Mouse (Mus musculus) hindbrain, embryonic 15.5 days (tissue): ENCODE results near the gene Taf12. TPM values are rescaled to one million over a fixed set of nuclear protein-coding genes. Genes with fewer than 3 reads are reported as not detected.

Experiments
- ATAC-seq: fragments of 200-750 bp; cut with Nextera tagmentation; 2 replicates; pipeline ENCODE4 v1.8.0; 2017; ENCODE audit warnings: low read depth, moderate number of reproducible peaks, moderate TSS enrichment; ENCODE audit not compliant: low FRiP score
- H3K27ac ChIP-seq: fragments of 300-500 bp; sonication (generic); replicated peaks from 2 replicates; pipeline ENCODE4 v1.5.1; 2015; ENCODE audit warnings: mild to moderate bottlenecking, inconsistent platforms
- H3K27me3 ChIP-seq: fragments of 300-500 bp; sonication (generic); 2 replicates; pipeline ENCODE4 v1.6.1; 2015; ENCODE audit warnings: control low read depth, inconsistent platforms
- H3K36me3 ChIP-seq: fragments of 300-500 bp; sonication (generic); 2 replicates; pipeline ENCODE4 v1.6.1; 2015; ENCODE audit warnings: control low read depth, inconsistent platforms
- H3K4me1 ChIP-seq: fragments of 300-500 bp; sonication (generic); replicated peaks from 2 replicates; pipeline ENCODE4 v1.6.1; 2015; ENCODE audit warnings: control low read depth, inconsistent platforms
- H3K4me2 ChIP-seq: fragments of 300-500 bp; sonication (generic); 2 replicates; pipeline ENCODE4 v1.6.1; 2015; ENCODE audit warnings: moderate library complexity, mild to moderate bottlenecking, inconsistent platforms
- H3K4me3 ChIP-seq: fragments of 300-500 bp; sonication (generic); 2 replicates; pipeline ENCODE4 v1.5.1; 2015; ENCODE audit warnings: mild to moderate bottlenecking, inconsistent platforms
- H3K9ac ChIP-seq: fragments of 300-500 bp; sonication (generic); 2 replicates; pipeline ENCODE4 v1.6.1; 2015; ENCODE audit warnings: inconsistent platforms
- H3K9me3 ChIP-seq: fragments of 300-500 bp; sonication (generic); 2 replicates; pipeline ENCODE4 v1.6.1; 2016; ENCODE audit warnings: control low read depth, inconsistent platforms
- WGBS: fragments of 180-500 bp; shearing (Covaris S2); methylation state at CpG from one replicate; pipeline ENCODE4 v1.1.7; 2015; 5-methylcytosine and 5-hydroxymethylcytosine counted together
- polyA plus RNA-seq: library from polyadenylated mRNA; unstranded; fragments of >200 nt; fragmentation: Nextera tagmentation; extraction: Ambion mirVana; gene quantifications from 2 replicates; pipeline ENCODE4 v1.2.1, GENCODE M21; 2015

Gene Taf12
- polyA plus RNA-seq, 1 experiment from 2014 or later = 42.3 TPM

GRCm38 (mm10) chr4:132329115-132329834 lies 55.1 kb downstream of the Taf12 start, which contains the start of gene Trnau1ap:
Trnau1ap (minus strand) TSS chr4:132329538.
- Histone ChIP-seq H3K27ac (peak within 1 kb of the TSS; percentile 80), H3K4me1 (peaks cover 19% of the 10 kb centered on the region), H3K27me3 (no peaks in the 10 kb centered on the region), H3K36me3 (peaks cover 25% of the 10 kb centered on the region), H3K9ac (peak within 1 kb of the TSS; percentile 93), H3K4me2 (peak within 1 kb of the TSS; percentile 82), H3K4me3 (peak within 1 kb of the TSS; percentile 78), H3K9me3 (no peaks in the 10 kb centered on the region)
- peak; percentile 98 for ATAC-seq
- WGBS = under 1% methylated on average over 52 of the region's 52 CpGs

- no peak for ATAC-seq
These were observed 55.7 kb downstream of the Taf12 start for GRCm38 (mm10) chr4:132329835-132330354.

GRCm38 (mm10) chr4:132331960-132332359 lies 57.8 kb downstream of the Taf12 start:
- 82% methylated on average over 3 of the region's 3 CpGs for WGBS
- no peak overlapping the region for H3K27ac ChIP-seq

More at GRCm38 (mm10) chr4:132329835-132330354, 55.7 kb downstream of the Taf12 start:
- peak overlapping the region; percentile 78 for H3K4me3 ChIP-seq
- peak overlapping the region; percentile 80 for H3K27ac ChIP-seq
- no peaks in the 10 kb centered on the region for H3K27me3 ChIP-seq
- H3K9me3 ChIP-seq = no peaks in the 10 kb centered on the region
- peak overlapping the region; percentile 93 for H3K9ac ChIP-seq
- 11% methylated on average over 10 of the region's 10 CpGs for WGBS
- H3K4me2 ChIP-seq = peak overlapping the region; percentile 82
- peaks cover 19% of the 10 kb centered on the region for H3K4me1 ChIP-seq
- H3K36me3 ChIP-seq = peaks cover 25% of the 10 kb centered on the region

GRCm38 (mm10) chr4:132332880-132333279 lies 58.7 kb downstream of the Taf12 start:
- H3K27me3 ChIP-seq = no peaks in the 10 kb centered on the region
- 92% methylated on average over 6 of the region's 6 CpGs for WGBS
- ATAC-seq = no peak
- peaks cover 17% of the 10 kb centered on the region for H3K4me1 ChIP-seq
- H3K36me3 ChIP-seq = peaks cover 23% of the 10 kb centered on the region
- H3K9ac ChIP-seq = no peak overlapping the region
- H3K4me3 ChIP-seq = no peak overlapping the region
- no peaks in the 10 kb centered on the region for H3K9me3 ChIP-seq
- H3K27ac ChIP-seq = no peak overlapping the region
- H3K4me2 ChIP-seq = no peak overlapping the region

More at GRCm38 (mm10) chr4:132331960-132332359, 57.8 kb downstream of the Taf12 start:
- no peak overlapping the region for H3K4me2 ChIP-seq
- peaks cover 22% of the 10 kb centered on the region for H3K36me3 ChIP-seq
- H3K4me3 ChIP-seq = no peak overlapping the region
- H3K9ac ChIP-seq = no peak overlapping the region
- H3K27me3 ChIP-seq = no peaks in the 10 kb centered on the region
- no peak for ATAC-seq
- H3K9me3 ChIP-seq = no peaks in the 10 kb centered on the region
- peaks cover 19% of the 10 kb centered on the region for H3K4me1 ChIP-seq

GRCm38 (mm10) chr4:132338943-132339342 lies 64.8 kb downstream of the Taf12 start:
- Histone ChIP-seq H3K4me3 (no peak overlapping the region), H3K27ac (no peak overlapping the region), H3K4me2 (no peak overlapping the region), H3K9me3 (no peaks in the 10 kb centered on the region), H3K9ac (no peak overlapping the region), H3K27me3 (no peaks in the 10 kb centered on the region), H3K36me3 (peaks cover 13% of the 10 kb centered on the region), H3K4me1 (peaks cover 7% of the 10 kb centered on the region)
- ATAC-seq = no peak
- WGBS = 78% methylated on average over 13 of the region's 13 CpGs

GRCm38 (mm10) chr4:132341451-132341850 lies 67.3 kb downstream of the Taf12 start:
- Histone ChIP-seq H3K27ac (no peak overlapping the region), H3K9ac (no peak overlapping the region), H3K4me2 (no peak overlapping the region), H3K4me1 (peaks cover 18% of the 10 kb centered on the region), H3K27me3 (no peaks in the 10 kb centered on the region), H3K4me3 (no peak overlapping the region), H3K9me3 (no peaks in the 10 kb centered on the region), H3K36me3 (peaks cover 4% of the 10 kb centered on the region; the same call in 1 of the 2 replicates)
- WGBS = 92% methylated on average over 3 of the region's 3 CpGs
- ATAC-seq = no peak

GRCm38 (mm10) chr4:132344403-132345134 lies 70.4 kb downstream of the Taf12 start:
- Histone ChIP-seq H3K4me3 (peak overlapping the region; percentile 69), H3K4me1 (peaks cover 18% of the 10 kb centered on the region), H3K27ac (no peak overlapping the region), H3K9me3 (no peaks in the 10 kb centered on the region), H3K4me2 (peak overlapping the region; percentile 91), H3K9ac (peak overlapping the region; percentile 68), H3K27me3 (no peaks in the 10 kb centered on the region), H3K36me3 (no peaks in the 10 kb centered on the region)
- 6% methylated on average over 13 of the region's 13 CpGs for WGBS
- ATAC-seq = no peak

Other genes starting within 250 kb of the Taf12 start
- not detected in 2 replicates for gene Gm10300, start 199.7 kb upstream of the Taf12 start, polyA plus RNA-seq
- gene Epb41, start 199.1 kb upstream of the Taf12 start, polyA plus RNA-seq = 59.8 and 68.4 TPM in 2 replicates
- gene Oprd1, start 129.9 kb upstream of the Taf12 start, polyA plus RNA-seq = 0.61 and 0.80 TPM in 2 replicates
- 102 and 105 TPM in 2 replicates for gene Ythdf2, start 62.1 kb upstream of the Taf12 start, polyA plus RNA-seq
- 38.8 and 44.0 TPM in 2 replicates for gene Gmeb1, start 12.8 kb upstream of the Taf12 start, polyA plus RNA-seq
- gene Rab42, start 29.0 kb downstream of the Taf12 start, polyA plus RNA-seq = 3.1 and 3.4 TPM in 2 replicates
- gene Trnau1ap, start 55.2 kb downstream of the Taf12 start, polyA plus RNA-seq = 71.9 and 80.2 TPM in 2 replicates
- 35.4 and 40.3 TPM in 2 replicates for gene Rcc1, start 79.2 kb downstream of the Taf12 start, polyA plus RNA-seq
- 8.0 and 8.1 TPM in 2 replicates for gene Phactr4, start 148.1 kb downstream of the Taf12 start, polyA plus RNA-seq
- gene Med18, start 189.5 kb downstream of the Taf12 start, polyA plus RNA-seq = 14.6 and 16.1 TPM in 2 replicates
- 11.1 and 11.5 TPM in 2 replicates for gene Sesn2, start 236.1 kb downstream of the Taf12 start, polyA plus RNA-seq